Mouse (Mus musculus) layer of hippocampus, postnatal 14 days (tissue): ENCODE measurements around the gene Arfgap2. TPM values are rescaled to one million over a fixed set of nuclear protein-coding genes. Genes with fewer than 3 reads are reported as not detected.

Experiments
- DNase-seq, 2 experiments: peaks; one replicate each; pipeline ENCODE4 v3.0.0; 2021 to 2022; ENCODE audit warnings: low spot score in 2 of 2, mixed read lengths in 1 of 2
- total RNA-seq, 2 experiments: library from RNA; stranded (reverse); gene quantifications; 2 replicates each; pipeline ENCODE4 v1.2.3; 2021

Arfgap2 gene
- total RNA-seq, 2 experiments from 2014 or later, result 63.9 to 65.1 TPM

DNA sequence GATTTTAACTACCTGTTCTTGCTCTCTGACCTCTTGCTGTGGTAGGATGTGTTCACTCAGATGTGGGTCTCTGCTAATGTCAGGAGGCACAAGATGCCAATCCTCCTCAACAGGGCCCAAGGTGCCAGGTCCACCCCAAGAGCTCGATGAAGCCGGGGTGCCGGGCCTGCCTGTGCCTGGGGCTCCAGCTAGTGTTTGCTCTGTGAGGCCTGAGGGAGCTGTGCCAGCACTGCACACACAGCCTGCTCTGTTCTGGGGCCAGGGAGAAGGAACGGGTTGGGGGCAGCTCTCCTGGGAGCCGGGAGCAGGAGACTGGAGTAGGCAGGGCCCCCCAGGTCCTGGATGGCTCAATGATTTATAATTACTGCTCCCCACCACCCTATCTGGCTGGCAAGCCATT is 6.7 kb upstream of the Arfgap2 start:
- DNase-seq, result peak in 1 of 2 experiments; percentile 78

DNA sequence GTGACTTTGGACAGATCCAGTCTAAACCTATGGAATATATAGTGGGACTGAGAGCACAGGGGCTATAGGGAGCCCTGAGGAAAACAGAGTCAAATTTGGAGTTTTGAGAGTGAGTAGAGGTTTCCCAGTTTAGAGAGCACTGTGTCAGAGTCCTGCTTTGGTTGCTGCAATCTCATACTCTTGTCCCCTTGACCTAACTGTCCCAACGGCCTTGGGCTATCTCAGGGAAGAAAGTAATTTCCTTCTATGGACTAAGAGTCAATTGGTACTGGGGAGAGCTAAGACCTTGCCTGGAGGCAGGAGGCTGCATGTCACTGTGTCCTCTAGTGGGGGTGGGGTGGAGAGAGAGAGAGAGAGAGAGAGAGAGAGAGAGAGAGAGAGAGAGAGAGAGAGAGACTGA is 5.9 kb upstream of the Arfgap2 start:
- DNase-seq, result no peak

DNA sequence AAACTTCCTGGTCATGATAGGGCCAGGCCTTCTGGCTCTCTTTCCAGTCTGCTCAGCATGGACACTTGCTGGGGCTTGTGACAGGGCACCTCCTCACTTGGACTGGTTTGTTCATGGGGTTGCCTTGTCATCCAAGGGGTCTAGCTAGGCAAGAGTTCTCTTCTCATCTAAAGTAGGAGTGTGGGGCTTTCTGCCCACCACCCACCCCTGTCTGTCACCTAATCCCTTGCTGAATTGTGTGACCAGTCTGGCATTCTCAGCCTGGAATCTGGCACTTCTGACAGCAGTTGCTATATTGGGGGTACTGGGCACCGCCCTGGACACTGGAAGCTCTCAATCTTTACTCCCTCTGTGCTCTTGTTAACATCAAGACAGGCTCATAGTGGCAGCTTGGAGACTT is 5.3 kb upstream of the Arfgap2 start:
- DNase-seq, result no peak

DNA sequence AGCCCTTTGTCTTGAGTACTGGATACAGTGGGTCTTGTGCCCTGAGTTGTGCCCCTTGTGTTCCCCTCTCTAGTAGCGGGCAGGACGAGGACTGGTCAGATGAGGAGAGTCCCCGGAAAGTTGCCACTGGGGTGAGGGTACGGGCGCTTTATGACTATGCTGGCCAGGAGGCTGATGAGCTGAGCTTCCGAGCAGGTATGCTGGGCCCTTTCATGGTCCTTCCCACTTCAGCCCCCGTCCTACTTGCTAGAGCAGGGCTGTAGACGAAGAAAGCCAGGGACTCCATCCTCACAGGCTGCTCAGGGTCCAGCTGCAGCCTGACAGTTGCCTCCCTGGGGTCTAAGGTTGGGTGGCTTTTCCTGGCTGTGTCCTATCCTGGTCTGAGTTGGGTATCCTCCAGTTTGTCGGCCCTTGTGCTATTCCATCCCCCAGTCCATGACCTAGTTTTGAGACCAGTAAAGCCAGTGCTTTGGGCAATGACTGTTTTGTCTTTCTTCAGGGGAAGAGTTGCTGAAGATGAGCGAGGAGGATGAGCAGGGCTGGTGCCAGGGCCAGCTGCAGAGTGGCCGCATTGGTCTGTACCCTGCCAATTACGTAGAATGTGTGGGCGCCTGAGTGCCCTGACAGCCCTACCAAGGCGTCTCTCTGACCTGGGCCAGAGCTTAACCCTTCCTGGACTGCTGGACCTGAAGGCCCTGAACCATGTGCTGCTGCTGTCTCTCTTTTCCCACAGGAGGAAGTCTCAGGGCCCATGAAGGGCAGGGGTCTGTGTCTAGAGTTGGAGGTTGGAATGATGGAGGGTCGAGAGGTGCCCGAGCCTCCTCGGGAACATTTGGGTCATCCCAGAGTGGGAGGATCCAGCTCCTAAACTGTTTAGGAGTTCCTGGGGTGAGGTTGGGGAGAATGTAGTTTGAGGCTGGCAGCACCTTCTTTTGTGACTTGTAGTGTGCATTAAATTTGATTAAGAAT is 798 bp upstream of the Arfgap2 start:
- DNase-seq, result no peak

DNA sequence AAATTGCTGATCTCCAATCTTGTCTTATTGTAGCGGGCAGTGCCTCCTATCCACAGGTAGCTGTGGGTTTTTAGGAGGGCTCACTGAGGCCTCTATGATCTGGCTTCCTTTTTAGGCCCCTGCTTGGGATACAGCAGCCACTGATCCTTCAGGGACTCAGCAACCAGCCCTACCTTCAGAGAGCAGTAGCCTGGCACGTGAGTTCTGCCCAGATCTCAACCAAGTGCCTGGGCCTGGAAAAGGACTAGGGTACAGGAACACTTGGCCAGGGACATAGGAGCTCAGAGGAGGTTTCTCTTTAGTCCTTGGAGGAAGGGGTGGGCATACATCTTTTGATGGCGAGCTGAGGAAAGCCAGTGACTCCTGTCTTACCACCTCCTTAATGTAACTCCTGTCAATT is 3.3 kb downstream of the Arfgap2 start:
- no peak for DNase-seq

DNA sequence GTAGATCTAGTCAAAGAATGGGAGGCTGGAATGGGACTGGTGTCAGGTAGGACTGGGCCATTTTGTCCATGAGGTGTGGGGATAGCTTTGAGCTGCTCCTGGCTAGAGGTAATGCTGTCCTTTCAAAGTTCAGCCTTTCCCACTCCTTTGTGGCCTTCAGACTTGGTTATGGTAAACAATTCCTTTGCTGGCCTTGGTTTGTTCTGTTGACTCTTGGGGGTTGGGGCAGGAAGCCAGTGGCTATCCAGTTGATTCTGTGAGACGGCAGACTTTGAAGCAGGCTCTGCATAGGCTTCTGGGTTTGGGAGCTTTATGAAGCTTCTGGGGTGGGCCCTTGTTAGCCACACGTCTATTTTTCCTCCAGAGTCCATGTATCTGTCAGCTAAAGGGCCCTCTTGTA is 3.9 kb downstream of the Arfgap2 start:
- DNase-seq, result no peak

DNA sequence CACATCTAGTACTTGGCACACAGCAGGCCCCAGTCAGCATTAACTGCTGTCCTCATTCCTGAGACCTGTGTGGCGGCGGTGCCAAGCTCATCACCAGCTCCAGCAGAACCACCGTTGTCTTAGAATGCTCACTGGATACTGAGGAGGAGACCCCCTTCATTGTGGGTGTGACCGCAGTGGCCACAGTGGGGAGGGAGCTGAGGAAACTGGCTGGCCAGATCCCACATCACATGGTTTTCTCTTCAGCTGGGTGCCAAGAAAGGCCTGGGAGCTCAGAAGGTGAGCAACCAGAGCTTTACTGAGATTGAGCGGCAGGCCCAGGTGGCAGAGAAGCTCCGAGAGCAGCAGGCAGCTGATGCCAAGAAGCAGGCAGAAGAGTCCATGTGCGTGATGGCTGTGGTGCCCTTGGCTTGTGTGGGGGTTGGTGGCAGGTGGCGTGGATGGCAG is 4.9 kb downstream of the Arfgap2 start:
- no peak for DNase-seq

DNA sequence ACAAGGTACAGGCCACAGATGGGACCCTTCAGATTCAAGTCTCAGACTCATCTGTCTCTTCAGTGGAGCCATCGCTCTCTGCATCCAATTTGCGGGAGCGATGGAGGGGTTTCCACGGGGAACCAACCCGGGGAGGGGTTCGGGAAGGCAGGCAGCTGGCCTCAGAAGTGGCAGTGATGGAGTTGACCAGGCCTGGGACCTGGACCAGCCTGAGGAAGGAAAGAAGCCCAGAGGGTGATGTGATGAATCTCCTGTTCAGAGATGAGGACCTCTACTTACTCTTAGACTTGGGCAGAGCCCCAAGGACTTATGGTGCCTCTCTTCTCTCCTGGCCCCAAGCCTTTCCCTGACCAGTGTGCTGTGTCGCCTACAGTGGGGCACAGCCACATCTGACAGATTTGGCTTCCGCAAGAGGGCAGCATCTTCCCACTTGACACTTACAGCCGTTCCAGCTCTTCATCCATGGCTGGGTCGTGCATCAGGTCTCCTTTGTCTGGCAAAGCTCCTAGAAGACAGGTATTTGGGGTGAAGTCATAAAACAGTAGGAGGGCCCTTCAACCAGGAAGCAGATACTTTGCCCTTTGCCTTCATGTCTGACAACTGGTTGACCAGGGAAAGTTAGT is 14.1 kb downstream of the Arfgap2 start:
- DNase-seq, result no peak

DNA sequence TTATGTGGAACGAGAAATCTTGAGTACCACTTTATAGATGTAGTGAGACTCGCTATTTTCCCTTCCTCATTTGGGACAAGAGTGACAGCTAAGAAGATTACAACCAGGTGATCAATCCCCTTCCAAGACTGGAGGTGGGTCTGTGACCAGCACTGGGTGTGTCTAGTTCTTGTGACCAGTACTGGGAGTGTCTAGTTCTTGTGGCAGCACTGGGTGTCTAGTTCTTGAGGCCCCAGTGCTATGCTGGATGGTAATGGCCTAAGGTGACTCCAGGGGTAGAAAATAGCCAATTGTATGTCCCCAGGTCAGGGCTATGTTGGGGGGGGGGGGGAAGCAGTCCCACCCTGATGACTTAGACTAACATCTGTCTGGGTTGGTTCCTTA is 14.6 kb downstream of the Arfgap2 start:
- DNase-seq, result no peak

DNA sequence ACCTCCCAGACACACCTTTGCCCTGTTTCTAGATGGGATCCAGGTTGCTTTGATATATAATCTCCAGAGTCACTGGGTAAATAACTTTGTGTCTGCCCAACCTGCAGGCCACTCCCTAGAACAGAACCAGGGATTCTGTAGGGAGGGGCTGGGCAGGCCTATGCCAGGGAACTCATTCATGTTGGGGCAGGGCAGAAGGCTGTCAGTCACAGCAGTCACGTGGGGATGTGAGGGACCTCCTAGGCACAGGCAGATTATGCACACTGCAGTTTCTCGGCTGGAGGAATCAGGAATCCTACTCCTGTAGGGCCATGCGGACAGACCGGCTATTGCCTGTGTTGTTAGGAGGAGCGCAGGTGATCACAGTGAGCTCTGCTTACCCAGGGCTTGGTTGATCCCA is 16.6 kb downstream of the Arfgap2 start:
- DNase-seq, result no peak

DNA sequence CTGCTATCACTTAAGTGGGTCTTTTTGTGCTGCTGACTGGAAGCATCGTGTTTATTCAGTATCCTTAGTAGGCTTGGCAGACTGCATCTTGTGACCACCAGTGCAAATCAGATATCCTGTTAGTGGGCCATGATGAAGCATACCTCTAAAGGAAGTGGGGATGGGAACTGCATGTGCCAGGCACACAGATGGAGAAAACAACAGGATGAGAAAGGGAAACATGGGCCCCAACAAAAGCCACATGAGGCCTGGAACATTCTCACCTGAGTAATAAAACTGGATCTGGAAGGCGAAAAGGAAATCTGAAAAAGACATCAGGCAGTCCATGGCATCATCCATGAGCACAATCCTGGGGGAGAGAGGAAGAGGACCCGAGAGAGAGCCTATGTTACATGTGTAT is 19.2 kb downstream of the Arfgap2 start:
- DNase-seq, result no peak

DNA sequence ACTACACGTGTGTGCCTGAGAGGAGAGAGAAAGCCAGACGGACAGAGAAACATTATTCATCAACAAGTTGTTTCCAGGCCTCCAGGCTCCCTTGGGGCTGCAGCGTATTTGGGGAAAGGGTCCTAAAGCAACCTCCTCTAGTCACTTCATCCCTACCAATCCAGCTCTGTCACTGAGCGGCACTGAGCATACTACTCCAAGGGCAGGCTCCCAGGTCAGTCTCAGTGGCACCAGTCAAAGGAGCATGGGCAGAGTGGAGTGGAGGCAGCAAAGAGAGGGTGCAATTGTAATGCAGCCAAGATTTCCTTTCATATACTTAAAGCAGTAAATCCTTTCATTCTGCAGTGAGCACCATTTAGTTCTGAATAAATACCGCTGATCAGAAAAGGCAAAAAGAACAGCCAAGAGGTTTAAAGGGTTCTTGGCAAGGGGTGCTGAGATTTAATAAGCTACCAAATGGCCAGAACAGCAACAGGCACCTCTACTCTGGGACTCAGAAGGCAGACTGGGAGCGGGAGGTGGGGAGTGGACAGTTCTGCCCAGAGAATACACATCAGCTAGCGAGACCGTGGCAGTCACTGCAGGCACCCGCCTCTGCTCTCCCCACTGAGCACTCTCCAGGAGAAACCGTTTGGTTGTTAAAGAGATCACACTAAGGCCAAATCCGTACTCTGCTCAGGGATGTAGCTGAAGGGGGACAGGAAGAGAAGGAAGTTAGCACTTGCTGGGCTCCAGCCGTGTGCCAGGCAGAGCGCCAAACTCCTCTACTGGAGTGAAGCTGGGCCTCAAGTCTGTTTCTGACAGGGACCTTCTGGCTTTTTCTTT is 19.8 kb downstream of the Arfgap2 start:
- peak; percentile 41 to 65 for DNase-seq

DNA sequence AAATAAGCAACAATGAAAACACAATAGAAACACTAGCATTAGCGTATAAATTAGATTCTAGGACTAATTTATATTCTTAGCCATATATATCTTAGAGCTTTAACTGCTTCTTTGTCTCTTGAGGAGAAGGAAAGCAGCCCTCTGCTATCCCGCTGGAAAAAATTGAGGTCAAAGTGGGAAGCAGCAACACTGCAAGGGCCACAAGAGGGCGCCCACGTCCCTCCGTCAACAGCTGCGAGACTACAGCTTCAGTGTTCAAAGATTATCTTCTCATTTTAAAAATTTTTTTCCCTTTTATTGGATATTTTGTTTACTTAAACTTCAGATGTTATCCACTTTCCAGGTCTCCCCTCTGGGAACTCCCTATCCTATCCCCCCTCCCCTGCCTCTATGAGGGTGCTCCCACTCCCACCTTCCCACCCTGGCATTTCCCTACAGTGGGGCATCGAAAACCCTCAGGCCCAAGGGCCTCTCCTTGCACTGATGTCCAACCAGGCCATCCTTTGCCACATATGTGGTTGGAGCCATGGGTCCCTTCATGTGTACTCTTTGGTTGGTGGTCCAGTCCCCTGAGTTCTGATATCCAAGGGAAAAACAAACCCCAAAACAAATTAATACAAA is 21.2 kb downstream of the Arfgap2 start:
- peak; percentile 78 to 88 for DNase-seq

DNA sequence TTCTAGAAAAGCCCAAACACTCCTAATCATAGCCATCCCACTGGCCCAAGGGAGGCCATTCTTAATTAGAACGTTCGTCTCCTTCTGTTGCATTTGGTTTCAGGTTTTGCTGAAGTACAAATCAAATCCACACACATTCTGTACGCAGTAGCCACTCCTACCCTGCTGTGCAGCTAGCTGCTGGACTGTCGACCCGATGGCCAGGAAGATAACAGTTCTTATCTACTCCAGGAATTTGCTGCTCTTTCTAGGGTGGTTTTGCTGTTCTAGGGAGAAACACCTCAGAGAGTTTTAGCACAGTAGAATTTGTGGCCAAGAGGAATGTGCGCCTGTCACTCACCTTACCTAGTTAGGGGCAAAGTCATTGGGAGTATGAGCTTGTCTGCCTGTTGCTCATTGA is 22.8 kb downstream of the Arfgap2 start:
- DNase-seq, result no peak

DNA sequence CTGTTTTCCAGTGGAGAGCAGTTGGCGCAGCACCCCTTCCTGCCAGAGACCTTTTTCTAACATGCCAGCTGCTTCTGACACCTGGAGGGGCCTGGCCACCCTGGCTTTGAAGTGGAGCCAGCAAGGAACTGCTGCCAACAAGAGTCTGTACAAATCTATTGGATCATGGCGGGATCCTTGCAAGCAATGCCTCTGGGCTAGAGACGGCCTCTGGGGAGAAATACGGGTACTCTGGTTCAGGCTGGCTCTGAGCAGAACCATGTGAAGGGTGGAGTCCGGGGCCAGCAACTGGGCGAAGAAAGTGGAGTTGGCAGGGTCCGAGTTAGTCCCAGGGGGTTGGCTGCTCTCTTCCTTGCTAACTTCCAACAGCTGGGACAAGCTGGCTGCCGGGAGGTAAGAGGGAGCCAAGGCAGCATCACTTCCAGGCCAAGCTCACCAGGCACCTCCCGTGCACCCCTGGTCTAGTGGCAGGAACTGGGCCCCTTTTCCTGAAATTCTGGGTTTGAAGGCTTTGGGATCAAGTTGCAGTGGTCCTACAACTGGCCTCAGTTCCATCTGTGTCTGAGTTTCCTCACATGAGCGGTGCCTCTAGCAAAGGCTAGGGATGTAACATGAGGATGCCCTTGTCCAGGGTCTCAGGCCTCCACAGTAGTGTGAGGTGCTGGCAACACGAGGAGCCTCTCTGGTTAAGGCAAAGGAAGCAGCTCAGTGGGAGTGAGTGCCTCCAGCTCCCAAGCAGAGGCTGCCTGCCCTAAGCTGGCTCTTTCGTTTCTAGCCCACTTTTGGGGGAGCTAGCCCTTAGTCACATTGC is 26.6 kb downstream of the Arfgap2 start:
- peak in 1 of 2 experiments; percentile 65 for DNase-seq

DNA sequence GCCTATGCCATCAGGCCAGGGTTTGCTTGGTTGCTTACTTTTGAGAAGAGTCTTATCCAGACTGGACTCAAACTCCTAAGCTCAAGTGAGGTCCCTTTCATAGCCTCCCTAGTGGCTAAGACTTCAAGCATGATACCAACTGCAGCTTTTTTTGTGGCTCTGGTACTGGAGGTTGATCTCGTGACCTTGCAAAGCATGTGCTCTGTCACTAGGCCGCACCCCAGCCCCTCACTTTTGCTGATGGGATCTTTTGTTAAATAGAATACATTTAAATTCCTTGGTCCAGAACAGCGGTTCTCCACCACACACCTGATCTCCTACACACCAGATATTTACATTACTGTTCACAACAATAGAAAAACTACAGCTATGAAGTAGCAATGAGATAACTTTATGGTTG is 29.5 kb downstream of the Arfgap2 start:
- no peak for DNase-seq

DNA sequence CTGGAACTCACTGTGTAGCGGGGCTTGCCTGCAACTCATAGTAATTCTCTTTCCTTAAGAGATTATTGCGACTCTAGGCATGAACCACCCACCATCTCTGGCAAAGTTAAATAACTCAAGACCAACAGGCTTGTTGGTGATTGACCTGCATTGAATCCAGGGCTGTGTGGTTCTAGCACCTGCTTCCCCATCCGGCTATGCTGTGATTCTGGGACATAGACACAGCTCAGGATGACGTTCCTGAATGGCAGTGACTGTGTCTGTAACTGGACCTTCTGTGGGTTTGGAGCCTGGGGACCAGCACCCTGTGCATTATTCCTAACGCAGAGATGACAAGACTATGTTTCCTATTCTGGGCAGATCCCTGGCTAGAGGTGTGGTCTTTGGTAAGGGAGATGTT is 31.1 kb downstream of the Arfgap2 start:
- DNase-seq, result no peak

DNA sequence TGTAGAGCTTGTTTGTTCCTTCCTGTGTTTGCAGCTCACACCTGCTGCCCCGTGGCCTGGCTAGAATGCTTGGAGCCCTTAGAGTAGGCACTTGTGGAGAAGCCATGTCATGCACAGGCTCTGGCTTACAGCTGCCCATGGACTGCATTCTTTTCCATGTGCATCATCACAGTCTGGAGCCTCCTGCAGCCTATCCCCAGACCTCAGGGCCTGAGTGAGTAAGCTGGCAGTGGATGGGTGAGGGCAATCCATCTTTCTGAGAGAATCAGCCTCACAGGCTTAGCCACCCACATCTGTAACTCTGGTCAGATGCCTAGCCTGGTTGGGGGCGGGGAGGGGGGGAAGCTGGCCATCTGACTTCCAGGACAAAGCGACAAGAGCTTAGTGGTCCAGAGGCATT is 34.4 kb downstream of the Arfgap2 start:
- DNase-seq, result no peak

DNA sequence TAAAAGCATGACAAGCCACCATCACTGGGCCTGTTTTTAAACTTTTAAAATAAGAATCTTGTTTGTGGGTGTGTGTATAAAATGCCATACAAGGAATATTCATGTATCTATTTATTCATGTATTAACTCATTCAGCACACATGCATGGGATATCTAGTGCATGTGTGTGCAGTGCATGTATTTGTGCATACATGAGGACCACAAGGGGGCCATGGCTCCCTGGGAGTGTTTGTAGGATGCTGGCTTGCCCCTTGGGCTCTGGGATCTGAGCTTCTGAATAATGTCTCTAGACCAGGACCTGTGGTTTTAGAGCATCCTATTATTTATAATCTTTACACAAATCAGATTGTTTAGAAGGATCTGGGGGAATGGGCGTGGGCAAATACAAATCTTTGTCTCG is 36.0 kb downstream of the Arfgap2 start:
- no peak for DNase-seq

DNA sequence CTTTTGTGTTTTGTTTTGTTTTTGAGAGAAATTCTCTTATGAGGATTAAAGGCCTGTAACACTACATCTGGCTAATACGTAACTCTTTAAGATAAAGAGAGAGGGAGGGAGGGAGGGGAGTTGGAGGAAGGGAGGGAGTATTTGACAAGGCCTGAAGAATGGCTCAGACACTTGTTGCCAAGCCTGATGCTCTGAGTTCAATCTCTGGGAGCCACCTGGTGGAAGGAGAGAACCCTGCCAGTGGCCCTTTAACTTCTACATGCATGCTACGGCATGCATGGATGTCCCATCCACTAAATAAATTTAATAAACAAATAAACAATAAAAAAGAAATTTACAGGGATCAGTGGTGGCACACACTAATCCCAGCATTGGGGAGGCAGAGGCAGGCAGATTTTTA is 37.1 kb downstream of the Arfgap2 start:
- no peak for DNase-seq
